Mouse (Mus musculus) embryo, embryonic 10.5 days (tissue): Measurements from ENCODE around the gene Gse1.
A peak's percentile ranks its signal among the peaks of the same experiment; 100 is the strongest.

ENCODE experiments used
- DNase-seq: peaks from one replicate; pipeline ENCODE4 v3.0.0-alpha.2; 2015; ENCODE audit warnings: low spot score

Gene Gse1

DNA sequence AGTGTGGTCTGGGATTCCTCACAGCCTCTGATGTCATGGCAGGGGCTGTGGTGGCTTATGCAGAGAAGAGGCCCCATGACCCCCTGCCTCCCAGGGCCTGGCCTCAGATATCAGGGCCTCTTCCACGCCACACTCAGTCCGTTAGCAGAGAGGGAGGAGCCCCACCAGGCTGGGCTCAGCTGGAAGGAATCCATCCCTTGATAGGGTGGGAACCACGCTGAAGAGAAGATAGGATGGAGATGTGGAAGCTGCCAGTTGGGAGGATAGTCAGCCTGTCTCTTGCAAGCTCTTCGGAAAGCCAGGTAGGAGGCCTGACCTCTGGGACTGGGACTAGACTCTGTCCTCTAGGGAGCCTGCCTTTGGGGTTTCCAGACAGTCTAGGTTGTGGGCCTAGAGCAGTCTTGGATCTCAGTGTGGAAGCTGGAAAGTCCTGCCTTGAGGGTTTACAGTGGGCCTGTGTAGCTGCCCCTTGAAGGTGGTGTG, 270.1 kb downstream of the Gse1 start:
- peak; percentile 30 for DNase-seq

DNA sequence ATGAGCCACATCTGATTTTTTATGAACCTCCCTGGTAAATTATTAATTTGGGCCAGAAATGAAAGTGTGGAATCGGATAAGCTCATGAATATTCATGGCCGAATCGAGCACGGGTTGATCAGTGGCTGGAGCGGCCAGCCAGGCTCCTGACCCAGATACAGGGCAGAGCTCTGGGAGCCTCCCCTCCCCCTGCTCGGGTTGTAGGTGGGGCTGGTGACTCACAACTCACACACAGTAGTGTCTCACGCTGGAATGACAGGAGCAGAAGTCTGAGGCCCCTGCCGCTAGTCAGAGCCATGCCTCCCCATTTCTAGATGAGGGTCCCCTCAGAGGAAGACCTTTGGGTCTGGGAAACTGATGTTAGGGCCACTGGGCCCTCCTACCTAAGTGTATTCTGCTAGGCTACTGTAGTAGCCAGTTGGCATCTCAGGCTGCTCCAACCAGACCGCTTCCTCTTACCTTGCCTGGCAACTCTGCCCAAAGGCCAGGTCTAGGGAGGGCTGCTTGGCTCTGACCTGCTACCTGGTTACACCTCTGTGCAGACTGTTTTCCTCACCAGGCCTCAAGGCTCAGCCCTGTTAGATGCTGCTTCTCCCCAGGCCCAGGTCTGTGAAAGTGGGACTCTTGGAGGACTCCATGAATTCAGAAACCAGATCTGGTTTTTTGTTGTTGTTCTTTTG, 270.8 kb downstream of the Gse1 start:
- peak; percentile 72 for DNase-seq

DNA sequence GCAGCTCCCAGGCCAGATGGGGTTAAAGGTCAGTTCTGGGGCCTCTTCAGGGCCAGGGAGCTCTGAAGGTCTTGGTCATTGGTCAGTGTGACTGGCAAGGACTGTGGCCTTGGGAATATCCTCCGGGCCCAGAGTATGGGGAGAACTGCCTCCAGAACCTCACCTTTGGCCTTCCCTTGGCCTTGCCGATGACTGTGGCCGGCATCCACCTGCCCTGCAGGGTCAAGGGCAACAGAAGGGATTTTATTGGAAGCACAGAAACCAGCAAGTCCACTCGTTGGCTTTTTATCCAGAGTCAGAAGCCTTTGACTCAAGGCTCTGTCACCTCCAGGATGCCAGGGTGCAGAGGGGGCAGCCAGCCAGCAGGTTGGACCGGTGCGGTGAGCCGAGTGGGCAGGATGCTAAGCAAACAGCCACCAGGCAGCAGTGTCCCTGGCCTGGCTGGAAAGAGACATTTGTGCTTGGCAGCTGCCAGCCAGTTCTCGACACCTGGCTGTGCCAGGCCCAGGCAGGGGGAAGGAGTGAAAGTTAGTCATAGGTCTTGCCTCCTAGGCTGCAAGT, 272.5 kb downstream of the Gse1 start:
- DNase-seq, result no peak

DNA sequence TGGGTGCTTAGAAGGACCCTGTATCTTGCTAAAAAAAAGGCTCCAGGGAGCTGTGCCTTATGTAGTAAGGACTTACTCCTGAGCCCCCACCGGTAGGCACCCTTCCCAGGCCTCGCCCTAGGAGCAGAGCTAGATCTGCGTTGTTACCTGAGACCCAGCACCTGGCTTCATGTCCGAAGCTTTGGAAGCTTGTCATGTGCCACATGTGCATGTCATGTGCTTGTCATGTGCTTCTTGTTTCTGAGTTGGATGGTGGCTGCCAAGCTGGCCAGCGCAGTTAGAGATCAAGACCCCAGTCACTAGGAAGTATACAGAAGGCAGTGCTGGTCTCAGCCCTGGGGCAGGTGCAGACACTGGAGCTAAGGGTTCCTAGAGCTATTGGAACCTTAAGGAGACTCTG, 273.2 kb downstream of the Gse1 start:
- no peak for DNase-seq

DNA sequence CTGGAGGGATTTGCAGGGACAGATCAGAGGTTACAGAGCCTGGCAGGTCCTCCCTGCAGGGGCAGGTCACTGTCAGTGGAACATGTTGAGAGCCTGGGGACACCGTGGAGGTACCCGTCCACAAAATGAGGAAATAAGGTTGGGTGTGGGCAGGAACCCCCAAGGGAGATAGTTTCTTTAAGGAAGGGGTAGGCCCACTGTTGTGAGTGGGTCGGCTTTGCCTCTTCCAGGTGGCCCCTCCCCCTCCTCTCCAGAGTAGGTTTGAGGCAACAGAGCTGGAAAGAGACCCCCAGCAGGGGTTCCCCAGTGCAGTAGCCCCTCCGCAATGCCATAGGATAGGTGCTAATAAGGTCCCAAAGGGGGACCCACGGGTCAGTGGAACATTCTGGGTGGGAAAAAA, 274.2 kb downstream of the Gse1 start:
- DNase-seq, result no peak

DNA sequence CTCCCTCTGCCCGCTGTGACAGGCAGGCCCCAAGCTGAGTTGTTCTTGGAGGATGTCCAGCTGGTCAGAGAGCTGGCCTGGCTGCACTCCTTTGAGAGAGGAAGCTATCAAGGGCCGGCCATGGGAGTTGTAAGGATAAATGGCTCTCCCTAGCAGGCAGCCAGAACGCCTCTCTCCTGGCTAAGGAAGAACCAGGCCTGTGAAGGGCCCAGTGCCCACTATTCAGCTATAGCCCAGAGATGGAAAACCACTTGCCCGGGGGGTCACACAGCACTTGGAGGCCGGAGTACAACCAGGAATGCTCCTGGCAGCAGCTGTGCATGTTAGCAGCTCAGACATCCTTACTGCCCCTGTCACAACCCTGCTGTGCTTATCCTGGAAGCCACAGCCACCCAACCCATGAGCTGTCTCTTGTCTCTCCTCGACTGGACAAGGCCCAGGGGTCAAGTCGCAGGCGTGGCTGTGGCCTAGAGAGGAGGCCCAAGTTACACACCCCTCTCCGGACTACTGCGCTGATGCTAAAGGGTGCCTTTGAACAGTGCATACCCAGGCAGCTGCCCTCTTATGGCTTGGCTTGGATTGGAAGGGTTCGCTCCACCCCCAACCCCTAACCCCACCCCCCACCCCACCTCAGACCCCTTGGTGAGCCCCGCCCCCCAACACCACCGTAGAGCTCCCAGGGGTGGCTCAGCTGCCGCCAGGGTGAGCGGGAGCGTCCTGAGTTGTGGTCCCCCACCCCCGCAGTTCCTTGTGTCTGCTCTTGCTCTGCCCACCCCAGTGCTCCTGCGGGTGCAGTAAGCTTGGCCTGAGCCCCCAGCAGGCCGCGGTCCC, 276.2 kb downstream of the Gse1 start:
- peak; percentile 59 for DNase-seq

DNA sequence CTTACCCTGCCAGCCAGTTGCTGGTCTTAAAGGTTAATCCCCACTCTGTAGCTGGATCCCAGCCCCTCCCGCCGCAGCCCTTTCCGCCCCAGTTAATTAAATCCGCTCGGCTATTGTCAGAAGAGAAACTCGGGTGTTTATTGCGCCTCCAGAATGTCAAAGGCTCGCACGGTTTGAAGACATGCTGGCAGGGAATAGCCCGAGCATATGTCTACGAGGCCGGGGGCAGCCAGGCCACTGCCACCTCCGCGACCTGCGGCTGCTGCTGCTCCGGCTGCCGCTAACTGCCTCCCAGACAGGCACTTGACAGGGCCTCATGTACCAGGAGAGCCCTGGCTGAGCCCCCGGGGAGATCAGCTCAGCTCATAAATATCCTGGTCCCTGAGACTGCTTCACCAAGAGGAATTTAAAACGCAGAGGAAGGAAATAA, 276.8 kb downstream of the Gse1 start:
- DNase-seq, result peak; percentile 79

DNA sequence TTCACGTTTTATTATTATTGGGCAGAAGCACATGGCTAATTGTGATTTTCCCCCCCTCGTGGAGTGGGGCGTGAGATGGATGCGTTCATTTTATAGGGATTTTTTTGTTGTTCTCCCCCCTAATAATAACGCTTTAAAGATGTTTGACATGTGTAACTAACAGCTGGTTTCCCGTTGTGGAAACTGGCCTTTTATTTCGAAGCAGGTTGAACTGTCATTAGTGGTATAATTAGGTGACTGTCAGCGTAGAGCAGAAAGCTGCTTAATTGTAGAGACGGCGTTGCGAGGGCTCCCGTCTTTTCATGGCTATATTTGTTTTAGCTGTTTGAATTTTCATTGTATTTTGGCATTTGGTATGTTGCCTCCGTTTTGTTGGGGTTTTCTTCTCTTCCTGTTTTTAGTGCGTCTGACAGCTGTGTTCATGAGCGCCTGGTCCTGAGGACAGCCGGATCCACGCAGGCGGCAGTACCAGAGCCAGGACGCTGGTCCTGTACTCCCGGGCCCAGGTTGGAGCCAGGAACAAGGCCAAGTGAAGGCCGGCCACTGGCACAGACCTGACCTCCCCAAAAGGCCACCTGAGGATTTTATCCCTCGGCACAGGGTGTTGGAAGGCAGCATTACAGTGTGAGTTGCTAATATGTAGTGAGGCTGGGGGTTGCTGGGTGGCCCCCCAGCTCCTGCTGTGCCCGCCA, 277.5 kb downstream of the Gse1 start:
- DNase-seq, result no peak

DNA sequence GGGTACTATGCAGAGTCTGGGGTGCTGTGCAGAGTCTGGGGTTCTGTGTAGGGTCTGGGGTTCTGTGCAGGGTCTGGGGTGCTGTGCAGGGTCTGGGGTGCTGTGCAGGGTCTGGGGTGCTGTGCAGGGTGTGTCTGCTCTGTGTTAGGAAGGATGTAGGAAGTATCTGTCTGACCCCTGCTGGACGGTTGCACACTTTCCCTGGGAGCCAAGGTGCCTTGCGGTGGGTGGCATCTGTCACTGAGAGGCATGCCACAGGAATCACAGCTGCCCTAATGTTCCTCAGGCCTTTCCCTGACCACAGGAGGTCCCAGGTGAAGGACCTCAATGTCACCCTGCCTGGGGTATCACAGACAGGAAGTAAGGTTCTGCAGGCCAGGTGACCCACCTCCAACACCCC, 278.3 kb downstream of the Gse1 start:
- no peak for DNase-seq

DNA sequence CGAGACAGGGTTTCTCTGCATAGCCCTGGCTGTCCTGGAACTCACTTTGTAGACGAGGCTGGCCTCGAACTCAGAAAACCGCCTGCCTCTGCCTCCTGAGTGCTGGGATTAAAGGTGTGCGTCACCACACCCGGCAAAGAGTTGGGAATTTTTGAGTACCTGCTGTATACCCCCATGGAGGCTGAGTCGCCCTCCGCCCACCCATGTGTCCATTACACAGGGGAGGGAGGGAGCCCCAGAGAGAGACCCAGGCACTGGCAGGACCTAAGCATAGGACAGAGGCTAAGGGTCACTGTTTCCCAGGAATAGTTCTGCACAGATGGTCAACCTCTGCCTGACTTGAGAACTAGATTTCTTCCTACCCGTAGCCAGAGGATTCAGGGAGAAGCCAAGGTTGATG, 279.0 kb downstream of the Gse1 start:
- no peak for DNase-seq

DNA sequence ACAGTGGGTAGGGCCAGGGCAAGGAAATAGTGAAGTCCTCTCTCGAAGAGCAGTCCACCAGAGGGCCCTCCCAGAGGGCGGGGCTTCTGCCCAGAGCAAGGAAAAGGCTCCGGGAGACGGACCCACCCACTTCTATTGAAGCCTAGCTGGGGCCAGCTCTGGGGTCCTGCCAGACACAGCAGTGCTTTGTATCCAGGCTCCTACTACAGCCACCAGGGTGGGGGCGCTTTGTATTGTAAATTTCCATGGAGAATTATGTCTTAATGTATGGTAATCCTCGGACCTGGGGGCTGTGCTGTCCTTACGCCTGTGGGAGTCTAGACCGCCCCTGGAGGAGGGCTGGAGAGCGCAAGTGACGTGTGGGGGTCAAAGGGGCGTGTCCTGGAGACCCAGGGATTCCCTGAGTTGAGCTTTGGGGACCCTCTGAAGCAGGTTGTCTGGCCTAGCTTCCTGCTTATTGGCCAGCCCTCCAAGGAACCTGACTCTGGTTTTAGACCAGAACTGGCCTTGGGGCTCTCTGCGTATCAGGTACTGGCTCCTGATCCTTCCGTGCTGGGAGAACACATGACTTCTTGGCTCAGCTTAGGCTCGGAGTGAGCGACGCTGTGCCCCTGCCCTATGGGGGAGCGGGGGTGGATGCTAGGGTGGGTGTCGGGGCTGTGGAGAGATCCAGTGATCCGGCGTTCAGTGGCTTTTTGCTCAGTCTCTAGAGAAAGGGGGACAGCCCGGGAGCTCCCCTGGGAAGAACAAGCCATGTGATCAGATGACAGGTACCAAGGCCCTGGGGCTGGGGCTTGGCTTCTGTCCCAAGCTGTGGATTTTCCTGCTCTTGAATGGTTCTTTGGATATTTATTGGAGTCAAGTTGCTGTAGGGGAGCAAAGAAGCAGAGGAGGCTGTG, 281.1 kb downstream of the Gse1 start:
- DNase-seq, result peak; percentile 91

DNA sequence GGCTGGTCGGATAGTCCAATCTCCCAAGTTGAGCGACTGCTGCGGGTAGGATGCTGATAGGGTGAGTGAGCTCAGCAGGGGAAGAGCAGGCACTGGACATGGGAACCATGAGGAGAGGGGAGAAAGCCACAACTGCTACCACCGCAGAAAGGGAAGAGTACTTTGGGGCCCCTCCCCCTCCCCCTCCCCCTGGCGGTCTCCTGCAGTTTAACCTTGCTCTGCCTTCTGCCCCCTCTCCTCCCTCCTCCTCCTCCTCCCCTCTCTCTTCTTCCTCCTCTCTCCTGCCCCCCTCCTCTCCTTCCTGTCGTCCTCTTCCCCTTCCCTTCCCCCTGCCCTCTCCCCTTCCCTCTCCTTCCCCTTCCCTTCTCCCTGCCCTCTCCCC, 281.8 kb downstream of the Gse1 start:
- DNase-seq, result peak; percentile 63

DNA sequence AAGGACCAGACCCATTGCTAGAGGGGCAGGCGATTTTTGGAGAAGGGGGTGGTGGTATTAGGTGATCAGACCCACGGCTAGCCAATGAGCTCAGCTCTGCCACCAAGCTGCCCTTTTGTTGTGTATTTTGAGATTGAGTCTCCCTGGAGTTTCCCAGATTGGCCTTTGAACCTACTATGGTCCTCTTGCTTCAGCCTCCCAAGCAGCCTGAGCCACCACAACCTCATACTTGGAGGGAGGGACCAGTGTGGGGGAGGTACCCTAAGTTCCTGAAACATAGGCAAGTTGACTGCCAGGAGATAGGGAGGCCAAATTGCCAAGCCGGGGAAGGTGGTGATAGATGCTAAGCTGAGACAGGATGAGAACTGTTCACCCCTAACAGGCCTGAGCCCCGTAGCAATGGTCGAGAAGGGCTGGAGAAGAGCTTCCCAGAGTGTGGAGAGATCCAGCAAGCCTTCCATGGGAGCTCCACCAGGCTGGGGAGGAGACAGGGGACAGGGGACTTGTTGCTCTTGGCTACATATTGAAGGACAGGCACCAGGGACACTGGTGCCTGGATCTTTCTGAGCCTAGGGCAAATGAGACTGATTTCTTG, 282.7 kb downstream of the Gse1 start:
- DNase-seq, result no peak

DNA sequence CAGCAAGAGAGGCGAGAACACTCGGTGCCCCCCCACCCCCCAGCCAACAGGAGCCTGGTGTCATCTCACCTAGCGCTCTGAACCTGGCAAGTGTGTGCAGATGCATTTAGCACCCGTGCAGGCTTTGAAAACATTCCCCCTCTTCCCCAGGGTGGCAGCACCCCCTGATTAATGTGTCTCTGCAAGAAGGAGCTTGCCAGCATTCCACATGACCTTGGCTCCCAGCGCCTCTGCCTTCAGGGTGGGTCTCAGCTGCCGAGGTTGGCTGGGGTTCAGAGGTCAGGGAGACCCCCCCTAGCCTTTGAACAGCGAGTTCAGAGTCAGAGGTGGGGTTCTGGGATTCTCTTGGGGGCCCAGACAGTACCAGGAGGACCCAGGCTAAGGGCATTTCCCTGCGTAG, 283.5 kb downstream of the Gse1 start:
- DNase-seq, result no peak

DNA sequence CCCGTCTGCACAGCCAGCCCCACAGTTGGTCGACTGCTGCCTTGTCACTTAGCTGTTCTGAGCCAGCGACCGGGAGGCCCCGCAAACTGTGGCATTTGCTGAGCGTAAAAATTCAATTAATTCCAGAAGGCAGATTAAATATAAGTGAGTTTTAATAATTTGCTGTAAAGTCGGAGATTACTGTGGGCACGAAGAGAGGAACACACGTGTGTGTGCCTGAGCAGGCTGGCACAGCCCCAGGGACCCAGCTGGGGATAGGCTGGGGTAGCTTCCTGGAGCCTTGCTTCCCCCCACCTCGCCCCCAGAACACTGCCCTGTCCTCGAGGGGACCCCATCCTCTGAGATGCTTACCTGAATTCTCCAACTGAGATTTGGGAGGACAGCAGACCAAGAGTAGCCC, 284.1 kb downstream of the Gse1 start:
- no peak for DNase-seq

DNA sequence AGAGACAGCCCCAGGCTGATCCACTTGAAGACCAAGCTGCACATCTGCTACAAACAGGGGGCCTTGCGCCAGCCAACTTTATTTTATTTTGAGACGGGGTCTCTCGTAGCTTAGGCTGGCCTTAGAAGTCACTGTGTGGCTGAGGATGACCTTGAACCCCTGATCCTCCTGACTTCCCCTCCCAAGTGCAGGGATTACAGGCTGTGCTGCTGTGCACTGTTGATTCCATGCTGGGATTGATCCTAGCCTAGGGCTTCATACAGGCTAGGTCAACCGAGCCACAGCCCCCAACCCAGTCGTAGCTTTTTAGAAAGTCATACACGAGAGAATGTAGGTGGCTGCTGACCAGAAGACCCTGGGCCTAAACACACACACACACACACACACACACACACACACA, 284.9 kb downstream of the Gse1 start:
- no peak for DNase-seq

DNA sequence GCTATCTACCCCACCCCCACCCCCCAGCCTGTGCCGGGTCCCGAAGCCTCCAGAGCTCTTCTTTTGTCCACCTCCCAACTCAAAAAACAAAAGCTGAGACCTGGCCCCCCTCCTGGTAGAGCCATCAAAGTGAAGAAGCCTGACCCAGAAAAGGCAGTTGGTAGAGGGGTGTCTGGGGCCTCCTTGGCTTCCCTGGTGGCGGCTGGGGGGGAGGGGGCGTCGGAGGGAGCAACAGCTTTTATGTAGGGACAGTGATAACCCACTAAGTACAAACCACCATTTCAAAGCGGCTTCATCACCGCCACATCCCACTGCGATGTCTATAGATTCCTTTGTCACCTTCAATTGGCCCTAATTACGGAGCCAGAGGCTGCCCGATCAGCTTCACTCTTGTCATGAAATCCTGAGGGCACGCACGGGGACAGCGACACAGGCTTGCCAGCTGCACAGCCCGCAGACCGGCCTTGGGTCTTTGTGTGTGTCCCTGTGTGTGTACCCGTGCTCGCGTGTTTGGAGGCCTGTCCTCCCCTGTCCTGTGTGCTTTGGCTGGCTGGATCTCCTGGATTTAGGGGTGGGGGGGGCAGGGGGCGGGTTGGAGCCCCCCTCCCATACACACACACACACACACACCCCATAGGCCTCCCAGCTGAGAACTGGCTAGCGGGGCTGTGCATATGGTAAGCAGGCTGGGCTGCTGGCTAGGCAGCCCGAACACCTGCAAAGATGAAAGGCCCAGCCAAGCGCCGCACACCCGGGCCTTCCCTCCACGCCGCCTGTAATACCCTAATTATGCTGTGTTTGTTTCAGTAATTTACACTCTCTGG, 285.6 kb downstream of the Gse1 start:
- DNase-seq, result no peak

DNA sequence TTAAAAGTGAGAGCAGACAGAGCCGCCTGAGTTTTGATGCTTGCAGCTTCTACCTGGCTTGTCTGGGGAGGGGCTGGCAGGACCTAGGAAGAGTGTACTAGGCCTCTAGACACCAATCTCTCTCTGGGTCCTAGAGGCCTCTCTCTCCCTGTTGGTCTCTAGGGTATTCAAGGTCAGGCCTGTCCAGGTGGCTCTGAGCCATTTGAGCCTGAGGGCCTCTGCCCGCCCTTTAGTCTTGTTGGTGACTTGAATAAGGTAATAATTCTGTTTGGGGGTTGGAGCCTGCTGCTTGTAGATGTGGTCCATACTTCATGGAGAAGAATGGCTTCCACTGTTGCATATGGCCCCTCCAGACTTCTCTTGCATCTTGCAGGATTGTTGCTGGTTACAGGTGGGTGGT, 287.0 kb downstream of the Gse1 start:
- no peak for DNase-seq

DNA sequence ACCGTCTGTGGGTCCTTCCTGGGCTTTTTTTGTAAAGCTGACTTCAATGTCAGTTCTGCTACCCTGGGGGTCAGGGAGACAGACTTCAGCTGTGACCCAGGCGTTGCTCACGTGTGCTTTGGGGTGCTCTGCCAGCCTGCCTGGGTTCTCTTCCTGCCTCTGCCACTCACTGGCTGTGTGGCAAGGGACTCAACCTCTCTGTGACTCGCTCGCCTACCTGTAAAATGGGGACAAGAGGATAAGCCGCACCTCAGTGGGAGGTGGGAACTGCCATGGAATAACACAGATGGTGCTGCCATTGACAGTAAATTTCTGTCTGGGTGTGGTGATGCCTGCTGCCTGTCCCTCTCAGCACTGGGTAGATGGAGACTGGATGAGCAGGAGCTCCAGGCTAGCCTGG, 287.4 kb downstream of the Gse1 start:
- DNase-seq, result no peak

DNA sequence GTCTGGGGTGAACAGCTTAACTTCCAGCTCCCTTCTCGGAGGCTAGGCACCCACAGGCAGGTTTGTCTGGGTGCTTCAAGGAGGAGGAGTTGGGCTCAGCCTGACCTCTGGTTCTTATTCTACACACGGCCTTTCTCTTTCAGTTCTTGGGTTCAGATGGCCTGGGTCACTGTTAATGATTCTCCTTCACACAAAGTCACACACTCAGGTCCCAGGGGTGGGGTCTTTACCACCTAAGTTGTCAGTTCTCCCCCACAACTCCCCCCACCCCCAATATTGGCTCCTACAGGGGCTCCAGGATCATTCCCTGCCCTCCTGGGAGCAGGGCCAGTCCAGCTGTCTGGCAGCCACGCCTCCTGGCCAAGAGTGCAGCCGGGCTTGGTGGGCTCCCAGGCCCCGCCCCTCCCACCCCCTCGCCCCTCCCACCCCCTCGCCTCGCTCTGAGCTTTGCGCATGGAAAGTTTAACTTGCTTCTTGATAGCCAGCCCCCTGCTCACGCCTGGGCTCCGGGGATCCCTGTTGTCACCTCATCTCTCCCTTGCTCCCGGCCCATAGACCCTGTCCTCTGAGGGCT, 288.0 kb downstream of the Gse1 start:
- DNase-seq, result peak; percentile 79
